Mouse (Mus musculus) heart, adult 2 months (tissue): ENCODE measurements at regions not wholly inside any gene's neighbourhood (a gene's known extent, or its start where the extent isn't known, plus 50 kb on each side); places are given as distances from the start of the nearest gene placed in this dataset.

Experiments
- CTCF ChIP-seq: fragments of 200-600 bp; IDR thresholded peaks from 2 replicates; pipeline ENCODE4 v1.8.1; 2022; ENCODE audit warnings: antibody characterized with exemption, mild to moderate bottlenecking, moderate library complexity
- EP300 ChIP-seq: fragments of 200-500 bp; IDR thresholded peaks from 2 replicates; pipeline ENCODE4 v1.6.1; 2011; ENCODE audit warnings: low read depth, low read length, control low read depth; ENCODE audit not compliant: insufficient read depth
- POLR2A ChIP-seq: fragments of 200-500 bp; IDR thresholded peaks from 2 replicates; pipeline ENCODE4 v1.6.1; 2011; ENCODE audit warnings: mild to moderate bottlenecking, low read depth, low read length, control low read depth; ENCODE audit not compliant: insufficient read depth

- TF ChIP-seq CTCF (no peak), POLR2A (no peak), EP300 (no peak)
These were observed 149.8 kb upstream of the Mast4 start for GRCm38 (mm10) chr13:103484092-103484491.
